Mouse (Mus musculus): ENCODE data around the gene Lama1.

- TF ChIP-seq CTCF (IDR thresholded peaks at IDR 0.05; ENCODE audit: low read depth) (peak; percentile 92), EP300 (optimal IDR thresholded peaks at IDR 0.05) (no peak)
Measured at GRCm38 (mm10) chr17:67651506-67651905, 45.6 kb upstream of the Lama1 start.
